In the genomic region with DNA sequence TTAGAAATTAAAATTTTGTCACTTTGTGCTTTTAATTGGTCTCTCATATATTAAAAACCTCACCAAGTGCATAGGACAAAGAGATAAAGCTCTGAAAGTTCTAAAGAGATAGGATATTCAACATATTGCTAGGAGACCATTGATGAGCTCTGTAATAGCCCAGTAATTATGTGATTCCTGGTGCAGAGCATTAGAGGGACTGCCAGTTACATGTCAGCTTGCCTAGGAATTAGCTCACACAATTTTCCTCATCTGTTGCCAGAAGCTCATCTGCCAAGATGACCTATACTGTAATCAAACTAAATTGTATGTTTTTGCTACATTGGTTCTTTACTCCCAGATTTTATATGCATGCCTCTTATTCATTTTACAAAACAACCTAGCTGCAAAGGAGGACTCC, we compare ENCODE assay signal across 15 mouse cellular contexts.
"Had no signal": no experiment of that assay in that cellular context is flagged by ENCODE, and none has a peak within 500 bp of the region (broad histone marks: within the 10 kb centered on the region; RNA-seq: fewer than 3 reads in every experiment).

No protein-coding gene starts in this region.

- H3K9me3 ChIP-seq: neural tube, embryonic 15.5 days; stomach, embryonic 15.5 days had no signal

- DNase-seq: retina, postnatal 1 day; right cerebral cortex, adult 18-20 months; right cerebral cortex, postnatal 14 days; right cerebral cortex, postnatal 25 days; right cerebral cortex, postnatal 4 days; spleen, adult 18-20 months; thymus, adult 18-20 months; thymus, adult 2 months; thymus, postnatal 14 days; thymus, postnatal 25 days; thymus, postnatal 36 days; thymus, postnatal 4 days had no signal

- H3K4me1 ChIP-seq: neural tube, embryonic 15.5 days; stomach, embryonic 15.5 days had no signal

- H3K4me3 ChIP-seq: neural tube, embryonic 15.5 days; stomach, embryonic 15.5 days had no signal

- H3K9ac ChIP-seq: neural tube, embryonic 15.5 days; stomach, embryonic 15.5 days had no signal

- H3K27me3 ChIP-seq: neural tube, embryonic 15.5 days; stomach, embryonic 15.5 days had no signal

- H3K36me3 ChIP-seq: neural tube, embryonic 15.5 days; stomach, embryonic 15.5 days had no signal

- H3K27ac ChIP-seq: neural tube, embryonic 15.5 days; stomach, embryonic 15.5 days; stomach, postnatal 0 days had no signal

- H3K4me2 ChIP-seq: neural tube, embryonic 15.5 days; stomach, embryonic 15.5 days had no signal
